Mouse (Mus musculus) spleen, postnatal 14 days (tissue): ENCODE results near the gene Icosl.
A peak's percentile ranks its signal among the peaks of the same experiment; 100 is the strongest.
"Not testable (repeated sequence)": the region's sequence is repeated elsewhere in the genome, so short reads cannot be mapped to it uniquely, and the experiment has no call there.

Experiments used
- DNase-seq, 2 experiments: peaks; one replicate each; pipeline ENCODE4 v3.0.0; 2021 to 2022; ENCODE audit warnings: low spot score in 2 of 2

Gene Icosl

DNA sequence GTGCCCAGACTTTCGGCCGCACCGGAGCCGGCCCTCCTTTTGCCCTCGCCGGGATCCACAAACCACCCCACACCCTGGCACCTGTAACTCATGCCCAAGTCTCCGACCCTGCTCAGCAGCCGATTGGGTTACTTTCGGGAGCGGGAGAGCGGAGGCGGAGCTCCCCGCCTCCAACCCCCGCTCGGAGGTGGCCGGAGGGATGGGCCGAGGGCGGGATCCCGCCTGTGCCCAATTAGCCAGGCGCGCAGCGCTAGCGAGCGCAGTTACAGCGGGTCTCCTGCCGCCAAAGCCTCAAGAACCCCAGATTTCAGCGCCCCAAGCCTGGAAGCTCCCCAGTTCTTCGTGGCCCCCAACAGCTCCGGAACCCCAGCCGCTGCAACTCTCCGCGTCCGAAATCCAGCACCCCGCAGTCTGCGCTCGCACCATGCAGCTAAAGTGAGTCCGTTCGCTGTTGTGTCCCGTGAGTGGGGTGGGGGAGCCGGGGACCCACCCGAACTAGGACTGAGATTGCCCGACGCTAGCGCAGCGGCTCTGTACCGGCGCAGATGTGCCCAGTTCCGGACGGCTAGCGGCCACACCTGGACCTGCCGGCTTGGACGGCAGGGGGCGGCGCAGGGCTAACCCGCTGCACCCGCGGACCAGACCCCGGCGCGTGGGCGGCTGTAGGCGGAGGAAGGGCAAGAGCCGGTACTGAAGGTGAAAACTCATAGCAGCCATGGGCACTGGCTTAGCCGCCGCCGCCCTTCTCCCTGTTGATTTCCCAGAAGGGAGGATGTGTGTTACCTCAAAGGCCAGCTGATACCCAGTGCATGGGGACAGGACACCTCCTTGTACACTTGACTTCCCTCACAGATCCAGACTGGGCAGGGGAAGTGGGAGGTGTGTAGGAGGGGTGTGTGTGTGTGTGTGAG is at the start of gene Icosl:
TSS of gene Icosl (plus strand) at position 202 of the 911 bp plus-strand sequence.
- DNase-seq = peak; percentile 67 to 79

DNA sequence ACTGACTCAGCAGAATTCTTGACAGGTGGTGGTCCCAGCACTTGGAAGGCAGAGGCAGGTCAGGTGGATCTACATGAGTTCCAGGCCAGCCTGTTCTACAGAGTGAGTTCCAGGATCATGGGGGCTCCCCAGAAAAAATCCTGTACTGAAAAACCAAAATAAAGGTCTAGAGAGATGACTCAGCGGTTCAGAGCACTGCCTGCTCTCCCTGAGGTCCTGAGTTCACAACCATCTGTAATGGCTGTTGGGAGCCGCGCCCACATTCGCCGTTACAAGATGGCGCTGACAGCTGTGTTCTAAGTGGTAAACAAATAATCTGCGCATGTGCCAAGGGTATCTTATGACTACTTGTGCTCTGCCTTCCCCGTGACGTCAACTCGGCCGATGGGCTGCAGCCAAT is 49.1 kb upstream of the Icosl start:
- not testable (repeated sequence) for DNase-seq

DNA sequence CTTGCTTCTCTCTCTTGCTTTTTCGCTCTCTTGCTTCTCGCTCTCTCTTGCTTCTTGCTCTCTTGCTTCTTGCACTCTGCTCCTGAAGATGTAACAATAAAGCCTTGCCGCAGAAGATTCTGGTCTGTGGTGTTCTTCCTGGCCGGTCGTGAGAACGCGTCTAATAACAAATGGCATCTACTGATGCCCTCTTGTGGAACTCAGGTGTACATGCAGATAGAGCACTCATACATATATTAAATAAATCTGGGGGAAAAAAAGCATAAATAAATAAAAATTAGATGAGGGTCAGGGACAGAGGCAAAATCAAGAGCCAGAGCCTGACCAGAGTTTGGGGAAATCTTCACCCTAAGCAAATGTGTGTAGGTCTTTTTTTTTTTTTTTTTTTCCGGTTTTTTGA is 43.6 kb upstream of the Icosl start:
- not testable (repeated sequence) for DNase-seq

DNA sequence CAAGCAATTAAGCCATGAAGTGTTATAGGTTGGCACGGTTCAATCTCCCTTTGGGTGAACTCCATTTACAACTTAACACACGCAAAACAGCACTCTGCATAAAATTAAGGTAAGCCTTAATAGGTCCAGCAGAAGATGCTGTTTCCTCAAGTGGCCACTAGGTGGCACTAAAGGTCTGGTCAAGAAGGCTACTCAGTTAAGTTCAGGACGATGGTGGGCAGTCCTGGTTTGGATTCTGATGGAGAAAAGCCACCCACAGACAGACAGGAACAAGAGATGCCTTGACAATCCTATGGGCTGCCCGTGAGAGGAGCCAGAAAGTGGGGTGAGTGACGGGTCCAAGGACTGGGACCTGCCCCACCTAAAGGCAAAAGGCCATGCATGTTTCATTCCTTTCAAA is 41.0 kb upstream of the Icosl start:
- DNase-seq = peak; percentile 30 to 70

DNA sequence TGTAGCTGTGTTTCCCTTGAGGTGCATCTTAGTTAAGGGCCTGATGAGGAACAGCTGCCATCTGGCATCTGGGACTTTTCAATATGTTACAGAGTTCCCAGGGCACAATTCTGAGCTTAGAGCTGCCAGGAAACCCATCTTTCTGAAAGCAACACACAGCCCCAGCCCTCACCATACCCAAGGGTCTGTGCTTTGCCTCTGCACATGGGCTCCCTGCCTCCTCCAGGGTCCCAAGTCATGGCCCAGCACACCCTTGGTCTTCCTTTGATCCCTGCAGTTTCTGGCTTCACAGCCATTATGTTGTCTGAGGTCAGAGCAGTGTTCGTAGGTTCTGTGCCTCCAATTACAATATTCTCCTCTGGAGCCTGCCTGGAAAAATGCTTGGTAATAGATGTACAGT is 40.0 kb upstream of the Icosl start:
- DNase-seq = no peak

DNA sequence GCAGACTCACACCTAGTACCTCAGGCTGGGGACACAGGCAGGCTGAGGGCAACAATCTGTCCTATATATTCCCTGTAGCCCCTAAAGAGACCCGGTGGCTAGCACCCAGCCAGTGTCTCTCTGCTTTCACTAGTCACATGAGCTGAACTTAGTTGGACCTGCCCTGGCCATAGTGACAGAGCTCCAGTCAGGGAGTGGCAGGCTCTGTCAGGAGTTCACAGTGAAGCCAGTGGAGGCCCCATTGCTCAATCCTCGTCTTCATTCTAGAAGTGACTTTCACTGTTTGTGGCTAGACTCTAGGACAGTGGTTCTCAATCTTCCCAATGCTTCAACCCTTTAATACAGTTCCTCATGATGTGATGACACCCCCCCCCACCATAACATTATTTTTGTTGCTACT is 37.1 kb upstream of the Icosl start:
- DNase-seq = no peak

DNA sequence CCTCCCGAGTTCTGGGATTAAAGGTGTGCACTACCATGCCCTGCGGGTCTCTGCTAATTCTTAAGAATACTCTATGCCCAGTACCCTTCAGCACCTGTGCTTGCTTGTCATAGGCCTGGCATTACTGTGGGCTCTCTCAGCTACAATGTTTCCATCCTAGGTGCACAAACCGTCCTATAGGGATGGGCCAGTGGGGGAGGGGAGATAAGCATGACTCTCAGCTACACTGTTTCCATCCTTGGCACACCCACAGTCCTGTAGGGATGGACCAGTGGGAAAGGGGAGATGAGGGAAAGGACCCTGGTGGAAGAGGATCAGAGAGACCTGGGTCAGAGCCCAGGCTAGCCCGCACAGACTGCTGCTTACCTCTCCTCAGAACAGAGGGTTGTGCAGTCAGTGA is 32.0 kb upstream of the Icosl start:
- DNase-seq = no peak

DNA sequence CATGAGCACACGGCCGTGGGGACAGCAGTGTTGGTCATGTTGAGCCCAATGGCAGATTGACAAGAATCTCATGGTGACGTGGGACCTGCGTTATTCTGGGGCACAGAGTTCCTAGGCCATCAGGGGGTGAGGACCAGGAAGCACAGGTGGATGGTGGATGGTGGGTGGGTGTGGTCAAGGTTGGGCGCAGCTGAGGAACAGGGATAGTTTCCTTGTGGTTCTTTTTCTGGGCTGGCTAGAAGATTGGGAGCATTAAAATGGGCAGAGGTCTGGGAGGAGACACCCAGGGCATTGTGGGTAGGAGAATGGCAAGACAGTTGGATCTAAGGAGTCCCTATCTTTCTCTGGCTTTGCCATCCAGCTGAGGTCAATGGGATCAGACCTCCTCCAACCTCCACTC is 27.5 kb upstream of the Icosl start, which contains the start of gene Dnmt3l:
TSS of gene Dnmt3l (plus strand) at position 301 of the 400 bp plus-strand sequence.
- no peak for DNase-seq

DNA sequence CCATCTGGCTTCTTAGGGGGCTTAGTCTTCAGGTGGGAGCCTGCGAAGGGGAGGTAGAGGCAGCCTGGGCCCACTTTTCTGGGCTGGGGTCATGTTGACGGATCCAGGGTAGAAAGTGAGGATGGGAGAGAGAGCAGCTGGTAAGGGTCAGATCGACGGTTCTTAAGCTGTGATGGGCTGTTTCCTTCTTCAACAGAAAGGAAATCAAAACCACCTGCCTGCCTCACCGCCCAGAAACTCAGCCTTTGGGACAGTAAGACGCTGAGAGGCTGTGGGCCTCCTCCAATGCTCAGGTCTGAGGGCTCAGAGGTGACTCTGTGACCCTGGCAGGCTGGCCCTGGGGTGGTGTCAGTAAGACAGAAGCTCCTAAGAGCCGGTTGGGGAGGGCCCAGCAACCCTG is 27.0 kb upstream of the Icosl start:
- DNase-seq = no peak

DNA sequence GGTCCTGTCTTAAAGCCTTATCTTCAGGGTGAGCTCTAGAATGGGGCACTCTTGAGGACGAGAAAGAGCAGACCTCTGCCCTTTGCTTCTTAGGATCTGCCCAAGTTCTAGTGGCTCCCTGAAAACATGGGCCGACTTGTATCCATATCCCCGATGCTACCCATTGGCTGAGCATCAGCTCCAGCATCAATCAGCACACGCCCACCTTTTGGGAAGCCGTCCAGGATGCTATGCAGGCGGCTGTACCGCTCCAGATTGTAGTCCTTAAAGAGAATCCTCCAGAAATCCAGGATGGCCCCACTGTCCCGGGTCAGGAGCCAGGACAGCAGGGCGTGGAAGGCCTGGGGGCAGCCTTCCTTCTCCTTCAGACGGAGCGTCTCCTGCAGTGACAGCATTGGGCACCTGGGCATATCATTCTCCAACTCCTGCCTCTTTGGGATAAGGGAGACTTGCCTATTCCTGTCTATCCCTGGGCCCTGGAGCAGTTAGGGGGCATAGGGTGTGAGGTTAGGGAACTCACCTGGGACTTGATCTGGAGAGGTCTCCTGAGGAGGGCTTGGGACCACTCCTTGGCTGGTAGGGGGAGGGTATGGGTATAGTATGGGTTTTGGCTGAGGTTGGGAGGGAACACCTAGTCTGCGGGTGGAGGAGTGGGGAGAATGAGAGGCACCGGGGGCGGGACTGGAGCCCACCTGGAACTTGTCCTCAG is 26.3 kb upstream of the Icosl start:
- DNase-seq = no peak

DNA sequence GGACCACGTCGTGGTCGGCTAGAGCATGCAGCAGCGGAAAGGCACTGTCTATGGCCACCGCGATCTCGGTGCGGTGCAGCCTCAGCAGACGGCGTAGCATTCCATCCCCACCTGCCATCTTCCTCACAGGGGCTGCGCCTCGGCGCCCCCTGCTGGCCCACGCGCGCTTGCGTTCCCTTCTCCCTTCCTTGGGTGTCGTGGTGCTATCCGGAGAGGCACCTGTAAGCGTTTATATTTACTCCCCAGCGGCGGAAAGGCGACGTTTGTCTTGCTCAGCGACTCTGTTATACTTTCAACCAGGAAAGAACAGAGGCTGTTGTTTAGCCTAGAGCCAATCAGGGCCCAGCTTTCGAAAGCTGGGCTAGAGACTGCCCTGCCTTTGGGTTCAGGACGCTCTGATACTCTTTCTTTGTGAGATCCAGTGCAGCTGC is 25.7 kb upstream of the Icosl start, which contains the start of gene Aire:
TSS of gene Aire (minus strand) at position 205 of the 431 bp plus-strand sequence.
- DNase-seq = peak; percentile 38 to 63

DNA sequence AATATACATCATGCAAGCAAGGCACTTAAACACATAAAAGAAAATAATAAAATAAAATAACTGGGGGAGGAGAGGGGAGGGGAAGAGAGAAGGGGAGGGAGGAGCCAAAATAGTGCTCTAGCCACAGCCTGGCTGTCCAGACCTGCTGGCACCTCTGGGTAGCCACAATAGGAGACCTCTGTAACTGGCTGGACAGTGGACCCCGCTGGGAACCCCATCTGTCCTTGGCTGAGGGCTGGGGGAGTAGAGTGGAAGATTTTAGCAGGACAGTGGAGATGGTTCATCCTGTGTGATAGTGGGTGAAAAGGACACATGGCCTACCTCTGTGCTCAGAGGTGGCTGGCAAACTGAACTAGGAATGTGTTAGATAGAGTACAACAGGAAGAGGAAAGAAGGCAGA is 24.6 kb upstream of the Icosl start:
- DNase-seq = no peak

DNA sequence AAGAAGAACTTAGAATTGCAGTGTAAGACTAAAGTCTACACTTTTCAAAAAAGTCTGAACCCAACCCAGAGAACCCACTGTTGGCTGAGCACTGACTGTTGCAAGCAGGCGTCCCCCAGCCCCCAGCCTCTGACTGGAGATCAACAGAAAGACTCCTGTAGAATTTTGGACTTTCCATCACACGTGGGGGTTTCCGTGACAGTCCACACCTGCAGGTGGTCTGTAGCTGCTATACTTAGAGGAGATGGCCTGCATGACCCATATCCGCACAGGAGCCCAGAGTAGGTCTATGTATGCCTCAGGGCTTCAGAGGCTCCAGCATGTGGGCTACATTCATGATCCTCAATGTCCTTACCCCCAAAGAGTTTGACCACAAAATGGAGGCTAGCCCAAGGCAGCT is 22.7 kb upstream of the Icosl start:
- DNase-seq = no peak

DNA sequence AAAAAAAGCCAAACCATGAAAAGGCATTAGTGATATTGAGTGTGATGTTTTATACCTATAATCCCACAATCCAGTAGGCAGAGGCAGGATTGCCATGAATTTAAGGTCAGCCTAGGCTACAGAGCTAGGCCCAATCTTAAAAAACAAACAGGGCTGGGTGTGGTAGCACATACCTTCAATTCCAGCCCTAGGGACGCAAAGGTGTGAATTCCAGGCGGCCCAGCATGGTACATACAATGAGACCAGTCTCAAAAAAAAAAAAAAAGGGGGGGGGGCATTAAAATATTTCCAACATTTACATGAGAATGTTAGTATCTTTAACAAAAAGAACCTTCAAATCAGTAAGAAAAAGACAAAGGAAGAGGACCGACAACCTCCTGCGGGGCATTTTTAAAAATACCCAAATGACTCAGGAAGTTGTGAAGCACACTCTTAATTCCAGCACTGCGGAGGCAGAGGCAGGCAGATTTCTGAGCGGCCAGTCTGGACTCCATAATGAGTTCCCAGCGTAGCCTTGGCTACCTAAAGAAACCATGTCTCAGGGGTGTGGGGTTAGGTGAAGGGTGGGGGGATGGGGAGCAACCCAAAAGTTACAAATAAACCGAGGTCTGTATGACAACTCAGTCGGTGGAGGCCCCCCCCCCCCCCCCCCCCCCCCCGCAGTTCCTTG is 20.9 kb upstream of the Icosl start:
- DNase-seq = no peak

DNA sequence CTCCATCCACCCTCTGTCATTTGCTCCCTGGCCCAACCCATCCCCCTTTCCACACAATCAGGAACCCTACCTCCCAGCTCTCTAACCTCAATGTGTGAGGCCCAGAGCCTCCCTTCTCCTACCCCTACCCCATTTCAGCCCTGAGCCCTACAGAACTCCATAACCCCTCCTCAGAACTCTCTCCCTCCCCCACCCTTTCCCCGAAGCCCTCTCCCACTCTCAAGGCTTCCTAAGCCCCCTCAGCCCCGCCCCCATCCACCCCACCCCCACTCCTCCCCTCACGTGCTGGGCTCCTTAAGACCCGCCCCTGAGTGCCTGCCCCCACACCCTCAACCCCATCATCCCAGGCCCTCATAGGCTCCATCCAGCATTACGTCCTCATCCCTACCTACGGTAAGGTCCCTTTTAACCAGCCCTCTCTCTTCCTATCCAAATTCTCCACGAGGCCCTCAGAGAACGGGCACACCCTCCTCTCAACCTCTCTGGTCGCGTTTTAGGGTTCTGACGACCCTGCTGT is 19.5 kb upstream of the Icosl start:
- no peak for DNase-seq

DNA sequence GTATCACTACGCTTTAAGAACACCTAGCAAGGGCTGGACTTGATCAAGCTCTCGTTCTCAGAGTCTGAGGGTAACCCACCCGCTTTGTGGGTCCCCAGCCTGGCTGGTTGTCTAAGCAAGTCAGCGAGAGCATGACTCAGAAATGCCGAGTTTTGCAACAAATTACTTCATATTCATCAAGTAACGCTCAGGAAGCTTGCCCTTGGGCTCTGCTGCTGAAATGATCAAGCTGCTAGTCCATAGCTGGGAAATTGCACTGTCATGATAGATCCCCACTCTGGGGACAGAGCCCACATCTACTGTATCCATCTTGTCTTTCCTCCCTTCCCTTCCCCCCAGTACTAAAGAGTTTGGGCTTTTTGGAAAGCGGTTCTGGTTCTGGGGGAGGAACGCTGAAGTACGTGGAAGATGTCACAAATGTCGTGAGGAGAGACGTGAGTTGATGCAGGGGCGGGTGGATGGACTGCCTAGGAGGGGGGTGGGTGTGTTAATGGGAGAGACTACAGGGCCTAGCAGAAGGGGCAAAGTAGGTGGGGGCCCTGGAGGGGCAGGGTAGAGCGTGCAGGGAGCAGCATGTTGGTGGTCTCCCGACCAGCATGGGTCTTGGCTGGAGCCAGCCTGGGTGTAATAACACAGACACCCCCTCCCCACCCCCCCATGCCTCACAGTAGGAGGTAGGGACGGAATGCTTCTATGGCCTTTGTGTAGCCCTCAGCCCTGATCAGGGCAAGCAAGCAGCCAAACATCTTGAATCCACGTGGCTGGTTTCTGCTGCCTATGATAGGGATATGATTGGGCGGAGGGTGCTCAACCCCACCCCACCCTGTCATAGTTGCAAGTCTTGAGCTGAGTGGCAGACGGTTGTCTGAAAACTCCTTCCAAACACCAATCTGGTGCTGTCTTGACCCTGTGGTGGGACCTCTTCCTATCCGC is 14.2 kb upstream of the Icosl start:
- no peak for DNase-seq

DNA sequence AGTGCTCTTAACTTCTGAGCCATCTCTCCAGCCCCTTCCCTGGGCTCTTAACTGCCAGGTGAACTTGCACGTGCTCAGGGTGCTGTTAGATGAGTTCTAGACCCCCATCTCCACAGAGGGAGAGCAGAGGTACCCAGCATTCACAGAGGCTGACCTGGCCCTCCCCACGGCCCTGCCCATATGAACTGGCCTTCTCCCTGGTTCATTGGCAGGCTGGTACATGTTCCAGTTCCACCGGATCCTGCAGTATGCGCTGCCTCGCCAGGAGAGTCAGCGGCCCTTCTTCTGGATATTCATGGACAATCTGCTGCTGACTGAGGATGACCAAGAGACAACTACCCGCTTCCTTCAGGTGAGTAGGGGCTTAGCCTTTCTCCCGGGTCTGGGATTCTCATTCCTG is 12.0 kb upstream of the Icosl start:
- DNase-seq = no peak

DNA sequence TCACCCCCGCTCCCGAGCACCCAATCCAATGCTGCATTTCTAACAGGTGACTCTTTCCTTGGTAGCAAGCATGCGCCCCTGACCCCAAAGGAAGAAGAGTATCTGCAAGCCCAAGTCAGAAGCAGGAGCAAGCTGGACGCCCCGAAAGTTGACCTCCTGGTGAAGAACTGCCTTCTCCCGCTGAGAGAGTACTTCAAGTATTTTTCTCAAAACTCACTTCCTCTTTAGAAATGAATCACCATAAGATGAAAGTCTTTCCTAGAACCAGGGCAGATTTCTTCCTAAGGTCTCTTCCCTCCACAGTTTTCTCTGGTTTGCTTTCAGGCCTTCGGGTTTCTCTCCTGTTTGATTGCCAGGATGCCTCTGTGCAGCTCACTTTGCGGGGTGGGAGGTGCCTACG is 6.0 kb upstream of the Icosl start:
- DNase-seq = no peak

DNA sequence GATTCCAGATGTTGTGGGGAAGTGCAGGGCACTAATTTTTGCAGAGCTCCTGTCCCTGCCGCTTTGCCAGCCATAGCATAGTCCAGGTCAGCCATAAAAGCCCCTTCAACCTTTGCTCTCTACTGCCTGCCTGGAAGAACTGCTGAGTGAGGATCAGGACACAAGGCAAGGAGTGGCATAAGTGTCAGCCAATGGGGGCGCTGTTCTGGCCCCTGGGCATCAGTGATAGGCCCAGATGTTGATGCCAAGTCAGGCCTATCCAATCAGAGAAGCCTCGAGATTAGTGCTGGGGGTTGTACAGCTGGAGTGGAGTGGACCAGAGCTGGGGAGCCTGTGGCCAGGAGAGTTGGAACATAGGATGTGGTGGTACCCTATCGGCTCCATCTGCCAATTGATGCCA is 1.9 kb upstream of the Icosl start:
- DNase-seq = no peak

DNA sequence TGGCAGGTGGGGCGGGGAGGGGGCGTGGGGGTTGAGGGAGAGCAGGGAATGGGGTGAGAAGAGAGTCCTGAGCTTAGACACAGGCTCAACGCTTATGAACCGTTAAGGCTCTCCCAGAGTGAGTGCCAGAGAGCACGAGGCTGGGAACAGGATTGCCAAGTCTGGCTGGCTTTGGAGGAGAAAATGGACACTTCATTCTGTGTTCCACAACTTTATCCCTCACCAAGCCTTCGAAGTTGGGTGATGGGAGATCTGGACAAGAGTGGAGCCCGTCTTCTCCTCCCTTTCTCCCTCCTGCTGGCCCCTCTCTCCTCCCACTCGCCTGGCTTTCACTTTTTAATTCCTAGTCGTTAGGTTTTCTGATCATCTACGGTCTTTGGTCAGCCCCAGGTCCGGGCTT is 561 bp upstream of the Icosl start:
- DNase-seq = no peak

DNA sequence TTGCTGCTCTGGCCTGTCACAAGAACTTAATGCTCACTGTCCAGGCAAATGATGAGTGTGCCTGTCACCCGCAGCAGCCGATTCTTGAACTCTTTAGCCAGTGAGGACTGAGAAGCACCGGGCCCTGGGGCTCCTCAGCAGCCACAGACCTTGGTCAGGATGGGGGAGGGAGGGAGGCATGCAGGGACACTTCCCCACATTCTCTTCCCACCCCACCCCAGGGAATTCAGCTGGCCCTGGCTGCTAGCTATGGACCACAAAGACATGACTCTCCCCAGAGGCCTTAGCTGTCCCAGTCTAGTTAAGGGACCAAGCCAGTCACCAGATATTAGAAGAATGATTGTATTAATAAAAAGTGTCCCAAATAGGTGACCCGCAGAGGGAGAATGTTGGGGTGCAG is 5.0 kb downstream of the Icosl start:
- no peak for DNase-seq
